Mouse (Mus musculus) erythroblast, embryonic 14.5 days (primary cell): ENCODE measurements around the gene Rab38.

ENCODE experiments used
- GATA1 ChIP-seq: IDR thresholded peaks from 2 replicates; pipeline ENCODE4 v1.6.1; 2012; ENCODE audit warnings: low read length, inconsistent platforms, mixed read lengths
- TAL1 ChIP-seq: IDR thresholded peaks from 3 replicates; pipeline ENCODE4 v1.6.1; 2012; ENCODE audit warnings: low read length, inconsistent platforms, mixed read lengths

DNA sequence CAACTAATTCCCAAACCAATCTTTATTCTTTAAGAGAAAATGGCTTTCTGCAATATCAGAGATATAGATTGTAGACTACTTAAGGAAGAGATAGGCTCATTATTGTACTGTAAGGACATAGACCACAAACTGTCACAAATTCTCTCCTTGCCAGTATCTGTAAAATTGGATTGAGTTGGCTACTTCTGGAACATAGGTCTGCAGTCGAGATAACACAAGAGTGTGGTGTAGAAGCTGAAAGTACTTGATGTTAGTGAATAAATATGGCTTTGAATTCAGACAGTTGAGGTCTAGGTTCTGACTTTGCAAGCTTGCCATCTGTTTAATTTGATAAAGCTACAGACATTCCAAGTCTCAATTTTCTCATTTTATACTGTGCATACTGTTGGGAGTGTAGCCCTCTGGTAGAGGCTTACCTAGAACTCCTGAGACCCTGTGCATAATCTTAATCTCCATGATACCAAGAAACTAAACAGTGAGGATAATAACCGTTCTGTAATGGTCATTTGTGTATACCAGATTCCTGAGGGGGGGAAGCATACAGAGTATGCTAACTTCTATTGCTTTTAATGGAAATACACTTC, 15.3 kb downstream of the Rab38 start:
- TF ChIP-seq GATA1 (no peak), TAL1 (no peak)
